Mouse (Mus musculus) midbrain, embryonic 14.5 days (tissue): ENCODE data around the gene Gm17359. TPM values are rescaled to one million over a fixed set of nuclear protein-coding genes. Genes with fewer than 3 reads are reported as not detected.

Experiments
- ATAC-seq: fragments of 200-750 bp; cut with Nextera tagmentation; 2 replicates; pipeline ENCODE4 v1.8.0; 2017; ENCODE audit warnings: moderate number of reproducible peaks, moderate library complexity; ENCODE audit not compliant: low FRiP score, low TSS enrichment
- DNase-seq: peaks from one replicate; pipeline ENCODE4 v3.0.0-alpha.2; 2015
- H3K27ac ChIP-seq: fragments of 300-500 bp; sonication (generic); replicated peaks from 2 replicates; pipeline ENCODE4 v1.5.1; 2014; ENCODE audit warnings: mild to moderate bottlenecking, low read depth, low read length, moderate library complexity
- H3K27me3 ChIP-seq: fragments of 300-500 bp; sonication (generic); 2 replicates; pipeline ENCODE4 v1.6.1; 2014; ENCODE audit warnings: low read length, control low read depth, mixed read lengths; ENCODE audit not compliant: control insufficient read depth, insufficient read depth
- H3K36me3 ChIP-seq: fragments of 300-500 bp; sonication (generic); 2 replicates; pipeline ENCODE4 v1.6.1; 2014; ENCODE audit warnings: low read length, control low read depth; ENCODE audit not compliant: control insufficient read depth, insufficient read depth
- H3K4me1 ChIP-seq: fragments of 300-500 bp; sonication (generic); 2 replicates; pipeline ENCODE4 v1.6.1; 2014; ENCODE audit warnings: mild to moderate bottlenecking, antibody characterized with exemption, low read length, control low read depth; ENCODE audit not compliant: control insufficient read depth, insufficient read depth
- H3K4me2 ChIP-seq: fragments of 300-500 bp; sonication (generic); 2 replicates; pipeline ENCODE4 v1.6.1; 2014; ENCODE audit warnings: mild to moderate bottlenecking, low read length, moderate library complexity
- H3K4me3 ChIP-seq: fragments of 300-500 bp; sonication (generic); replicated peaks from 2 replicates; pipeline ENCODE4 v1.5.1; 2014; ENCODE audit warnings: low read depth, low read length
- H3K9ac ChIP-seq: fragments of 300-500 bp; sonication (generic); replicated peaks from 2 replicates; pipeline ENCODE4 v1.6.1; 2014; ENCODE audit warnings: mild to moderate bottlenecking, low read length, moderate library complexity
- H3K9me3 ChIP-seq: fragments of 300-500 bp; sonication (generic); 2 replicates; pipeline ENCODE4 v1.6.1; 2016; ENCODE audit warnings: low read length, control low read depth, mixed read lengths; ENCODE audit not compliant: control insufficient read depth
- WGBS: fragments of 180-500 bp; shearing (Covaris S2); extraction: QIAGEN DNeasy Blood & Tissue Kit; methylation state at CpG from one replicate; pipeline ENCODE4 v1.1.7; 2014; 5-methylcytosine and 5-hydroxymethylcytosine counted together
- polyA plus RNA-seq: library from polyadenylated mRNA; unstranded; fragments of >200 nt; fragmentation: Nextera tagmentation; extraction: Ambion mirVana; gene quantifications from 2 replicates; pipeline ENCODE4 v1.2.1, GENCODE M21; 2014

The Gm17359 gene
- polyA plus RNA-seq, 1 experiment from 2014 or later = 0.34 TPM

DNA sequence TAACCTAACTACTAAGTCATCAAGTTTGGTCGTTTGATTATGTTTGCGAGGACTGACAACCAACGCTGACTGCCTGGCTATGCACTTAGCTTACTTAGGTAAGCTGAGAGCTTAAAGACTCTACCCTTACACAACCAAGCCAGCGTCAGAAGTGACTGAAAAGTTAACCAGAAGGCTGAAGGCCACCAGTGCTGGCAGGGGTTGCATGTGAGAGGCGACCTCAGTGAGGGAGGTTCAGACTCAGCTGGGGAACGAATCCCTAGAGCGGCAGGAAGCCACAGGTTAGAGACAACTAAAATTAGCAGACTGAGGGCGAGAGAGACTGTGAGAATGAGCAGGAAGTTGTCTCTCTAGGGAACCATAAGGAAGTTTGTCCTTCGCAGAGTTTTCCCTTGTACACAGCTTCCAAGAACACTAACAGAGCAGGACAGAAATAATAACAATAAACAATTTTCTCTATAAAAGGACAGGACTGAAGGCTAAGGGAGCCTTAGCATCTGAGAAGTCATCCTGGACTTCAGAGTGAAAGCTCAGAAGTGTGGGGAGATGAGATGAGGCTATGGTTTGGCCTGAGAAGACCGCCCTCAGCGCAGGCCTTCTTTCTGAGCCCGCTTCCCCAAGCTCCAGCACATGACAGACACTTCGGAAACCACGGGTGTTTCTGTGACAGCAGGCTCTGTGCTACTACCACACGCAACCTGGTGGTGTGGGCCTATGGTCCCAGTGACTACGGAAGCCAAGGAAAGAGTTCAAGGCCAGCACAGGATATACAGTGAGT, 148.0 kb downstream of the Gm17359 start:
- Histone ChIP-seq H3K9me3 (no peaks in the 10 kb centered on the region), H3K36me3 (peaks cover 45% of the 10 kb centered on the region), H3K4me2 (no peak overlapping the region), H3K9ac (no peak overlapping the region), H3K27ac (no peak overlapping the region), H3K27me3 (no peaks in the 10 kb centered on the region), H3K4me3 (no peak overlapping the region), H3K4me1 (no peaks in the 10 kb centered on the region)
- ATAC-seq = no peak
- DNase-seq = no peak
- 95% methylated on average over 16 of the region's 16 CpGs for WGBS

DNA sequence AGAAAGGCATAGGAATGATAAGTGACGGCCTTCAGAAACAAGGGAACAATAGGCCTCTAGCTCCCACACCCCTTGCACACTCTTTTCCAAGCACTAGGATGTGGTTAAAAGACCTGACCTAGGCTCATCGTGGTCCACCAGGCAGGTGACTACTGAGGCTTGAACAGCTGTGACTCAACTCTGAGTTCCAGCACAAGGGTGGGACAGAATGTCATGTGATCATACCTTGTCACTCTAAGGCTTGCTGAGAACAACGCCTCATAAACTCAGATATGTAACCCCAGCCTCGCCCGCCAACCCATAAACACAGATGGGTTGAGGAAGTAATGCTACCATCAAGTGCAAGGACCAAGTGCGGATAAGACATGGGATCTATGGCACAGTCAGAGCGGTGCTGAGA, 151.6 kb downstream of the Gm17359 start:
- 94% methylated on average over 7 of the region's 7 CpGs for WGBS
- no peak overlapping the region for H3K27ac ChIP-seq
- H3K27me3 ChIP-seq = no peaks in the 10 kb centered on the region
- H3K9ac ChIP-seq = no peak overlapping the region
- H3K9me3 ChIP-seq = no peaks in the 10 kb centered on the region
- ATAC-seq (no peak), DNase-seq (no peak)
- H3K4me3 ChIP-seq = no peak overlapping the region
- no peak overlapping the region for H3K4me2 ChIP-seq
- no peaks in the 10 kb centered on the region for H3K4me1 ChIP-seq
- peaks cover 38% of the 10 kb centered on the region for H3K36me3 ChIP-seq

DNA sequence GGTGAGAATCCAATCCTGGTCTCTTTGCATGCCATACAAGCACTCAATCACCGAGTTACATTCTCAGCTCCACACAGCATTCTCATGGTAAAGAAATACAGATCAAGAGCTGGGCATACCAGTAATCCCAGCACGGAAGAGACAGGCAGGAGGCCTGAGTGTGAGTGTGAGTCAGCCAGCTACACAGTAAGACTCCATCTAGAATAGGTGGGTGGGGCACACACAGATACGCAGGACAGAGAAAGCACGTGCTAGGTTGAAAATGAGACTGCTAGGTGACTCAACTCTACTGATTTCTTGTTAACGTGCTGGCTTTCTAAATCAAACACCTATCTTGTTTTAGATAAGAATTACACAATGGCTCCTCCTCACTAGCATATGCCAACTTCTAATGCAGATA, 153.6 kb downstream of the Gm17359 start:
- Histone ChIP-seq H3K4me1 (no peaks in the 10 kb centered on the region), H3K27ac (no peak overlapping the region), H3K9ac (no peak overlapping the region), H3K36me3 (peaks cover 38% of the 10 kb centered on the region), H3K9me3 (no peaks in the 10 kb centered on the region), H3K4me2 (no peak overlapping the region), H3K27me3 (no peaks in the 10 kb centered on the region), H3K4me3 (no peak overlapping the region)
- 95% methylated on average over 5 of the region's 5 CpGs for WGBS
- ATAC-seq = no peak
- no peak for DNase-seq

DNA sequence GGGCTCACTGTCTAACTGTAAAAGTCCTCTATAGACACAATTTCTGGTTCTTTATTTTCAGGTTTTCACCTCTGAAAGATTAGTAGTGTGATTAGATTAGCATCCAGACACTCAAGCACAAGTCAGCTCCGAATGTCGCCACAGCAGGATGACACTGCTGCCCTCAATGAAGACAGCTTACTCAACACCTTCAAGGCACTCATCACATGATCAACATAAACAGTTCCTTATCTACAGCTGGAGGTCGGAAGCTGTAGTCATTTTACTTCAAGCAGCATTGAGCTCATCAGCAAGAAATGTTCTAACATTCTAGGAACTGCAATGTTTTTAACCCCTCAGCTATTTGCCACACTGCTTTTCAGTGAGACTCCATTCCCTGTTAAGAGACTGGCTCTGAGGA, 155.2 kb downstream of the Gm17359 start:
- Histone ChIP-seq H3K27ac (no peak overlapping the region), H3K9ac (no peak overlapping the region), H3K4me3 (no peak overlapping the region), H3K27me3 (no peaks in the 10 kb centered on the region), H3K4me1 (no peaks in the 10 kb centered on the region), H3K36me3 (peaks cover 42% of the 10 kb centered on the region), H3K9me3 (no peaks in the 10 kb centered on the region), H3K4me2 (no peak overlapping the region)
- ATAC-seq (no peak), DNase-seq (no peak)
- WGBS = 90% methylated on average over 3 of the region's 3 CpGs

DNA sequence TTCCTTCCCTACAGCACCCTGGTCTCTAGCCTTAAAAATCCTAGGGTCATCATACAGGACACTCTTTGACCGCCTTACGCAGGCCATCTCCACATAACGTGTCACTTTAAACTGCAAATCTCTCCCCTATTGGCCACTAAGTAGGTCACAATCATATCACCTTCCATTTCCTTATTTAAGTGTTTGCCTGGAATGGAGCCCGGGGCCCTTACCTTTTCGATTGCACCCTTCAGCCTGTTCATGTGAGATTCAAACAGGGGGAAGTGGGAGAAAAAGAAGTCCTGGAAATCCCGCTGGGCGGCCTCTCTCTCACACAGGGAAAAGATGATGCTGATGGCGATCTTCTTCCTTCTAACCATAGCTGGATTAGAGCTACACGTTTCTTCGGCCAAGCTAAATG, 156.6 kb downstream of the Gm17359 start:
- no peak for ATAC-seq
- H3K27me3 ChIP-seq = no peaks in the 10 kb centered on the region
- H3K4me1 ChIP-seq = no peaks in the 10 kb centered on the region
- 96% methylated on average over 10 of the region's 10 CpGs for WGBS
- no peak overlapping the region for H3K27ac ChIP-seq
- no peak overlapping the region for H3K4me2 ChIP-seq
- peaks cover 41% of the 10 kb centered on the region for H3K36me3 ChIP-seq
- DNase-seq = no peak
- H3K4me3 ChIP-seq = no peak overlapping the region
- no peaks in the 10 kb centered on the region for H3K9me3 ChIP-seq
- no peak overlapping the region for H3K9ac ChIP-seq

DNA sequence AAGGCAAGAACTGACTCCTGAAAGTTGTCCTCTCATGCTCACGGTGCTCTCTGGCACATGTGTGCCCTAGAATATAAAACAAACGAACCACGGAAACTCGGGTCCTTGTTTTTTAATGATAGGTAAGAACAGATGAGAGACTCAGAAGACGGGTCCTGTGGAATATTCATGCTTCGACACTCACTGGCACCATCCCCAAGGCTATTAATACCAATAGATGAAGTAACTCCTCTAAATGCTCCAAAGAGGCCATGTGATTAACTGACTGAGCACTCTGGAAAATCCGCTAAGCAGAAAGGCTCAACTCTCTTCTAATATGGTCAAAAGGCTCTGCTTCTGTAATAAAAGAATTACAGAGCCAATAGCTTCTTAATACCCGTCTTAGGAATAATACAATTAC, 157.6 kb downstream of the Gm17359 start:
- no peaks in the 10 kb centered on the region for H3K9me3 ChIP-seq
- H3K27me3 ChIP-seq = no peaks in the 10 kb centered on the region
- H3K36me3 ChIP-seq = peaks cover 34% of the 10 kb centered on the region
- H3K4me3 ChIP-seq = no peak overlapping the region
- no peak overlapping the region for H3K27ac ChIP-seq
- no peaks in the 10 kb centered on the region for H3K4me1 ChIP-seq
- WGBS = 79% methylated on average over 8 of the region's 8 CpGs
- ATAC-seq = no peak
- no peak overlapping the region for H3K9ac ChIP-seq
- no peak overlapping the region for H3K4me2 ChIP-seq
- DNase-seq = no peak

DNA sequence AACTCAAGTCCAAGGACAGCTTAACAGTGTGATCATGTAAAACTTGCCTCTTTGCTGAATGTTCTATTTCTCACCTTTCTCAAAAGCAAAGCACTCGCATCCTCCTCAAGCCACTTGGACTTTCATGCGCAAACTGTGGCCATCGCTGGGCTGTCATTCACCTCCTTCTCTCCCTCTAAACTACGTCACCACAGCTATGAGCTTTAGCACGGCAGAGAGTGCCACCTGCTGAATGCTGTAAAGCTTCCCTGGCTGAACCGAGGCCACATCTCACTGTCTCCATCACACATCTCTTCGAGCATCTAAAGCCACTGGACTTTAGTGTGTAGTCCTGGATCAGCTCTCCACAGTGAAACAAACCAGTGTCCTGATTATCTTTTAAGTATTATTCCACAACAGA, 158.7 kb downstream of the Gm17359 start:
- ATAC-seq = no peak
- peaks cover 33% of the 10 kb centered on the region for H3K36me3 ChIP-seq
- H3K9me3 ChIP-seq = no peaks in the 10 kb centered on the region
- DNase-seq = peak; percentile 54
- WGBS = 81% methylated on average over 7 of the region's 7 CpGs
- no peak overlapping the region for H3K9ac ChIP-seq
- no peaks in the 10 kb centered on the region for H3K27me3 ChIP-seq
- H3K27ac ChIP-seq = no peak overlapping the region
- H3K4me3 ChIP-seq = no peak overlapping the region
- H3K4me1 ChIP-seq = no peaks in the 10 kb centered on the region
- no peak overlapping the region for H3K4me2 ChIP-seq

DNA sequence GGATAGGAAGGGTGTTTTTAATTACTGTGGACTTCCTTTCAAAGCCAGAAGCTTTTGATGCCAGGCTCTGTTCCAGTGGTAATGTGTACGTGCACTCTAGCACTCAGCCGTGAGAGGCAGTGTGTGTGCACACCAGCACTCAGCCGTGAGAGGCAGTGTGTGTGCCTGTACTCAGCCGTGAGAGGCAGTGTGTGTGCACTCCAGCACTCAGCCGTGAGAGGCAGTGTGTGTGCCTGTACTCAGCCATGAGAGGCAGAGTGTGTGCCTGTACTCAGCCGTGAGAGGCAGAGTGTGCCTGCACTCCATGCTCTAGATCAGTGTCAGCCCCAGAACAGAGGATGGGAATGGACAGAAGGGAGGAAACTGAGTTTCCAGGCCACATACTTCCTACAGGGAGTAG, 160.2 kb downstream of the Gm17359 start:
- WGBS = 88% methylated on average over 6 of the region's 6 CpGs

DNA sequence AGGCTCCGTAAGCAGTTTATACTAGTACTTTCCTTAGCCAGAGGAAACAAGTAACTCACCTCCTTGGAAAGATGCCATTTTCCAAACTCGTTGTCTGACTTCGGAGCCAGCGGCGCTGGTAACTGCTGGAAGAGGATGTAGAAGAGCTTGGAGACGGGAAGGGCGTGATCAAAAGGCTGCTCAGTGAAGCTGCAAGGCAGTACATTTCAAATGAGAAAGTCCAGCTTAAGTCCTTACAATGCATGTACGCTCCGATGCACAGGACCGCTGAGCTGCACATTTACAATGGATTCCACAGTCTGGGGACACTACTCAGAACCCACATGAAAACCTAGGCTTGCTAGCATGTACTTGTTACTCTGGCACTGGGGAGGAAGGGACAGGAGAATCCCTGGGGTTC, 163.8 kb downstream of the Gm17359 start:
- Histone ChIP-seq H3K4me3 (no peak overlapping the region), H3K4me2 (no peak overlapping the region), H3K9ac (no peak overlapping the region), H3K27me3 (no peaks in the 10 kb centered on the region), H3K27ac (no peak overlapping the region), H3K9me3 (no peaks in the 10 kb centered on the region), H3K36me3 (peaks cover 19% of the 10 kb centered on the region), H3K4me1 (no peaks in the 10 kb centered on the region)
- no peak for ATAC-seq
- peak; percentile 17 for DNase-seq
- 33% methylated on average over 10 of the region's 10 CpGs for WGBS

More for the DNA sequence above, 160.2 kb downstream of the Gm17359 start:
- H3K4me3 ChIP-seq = no peak overlapping the region
- no peak overlapping the region for H3K27ac ChIP-seq
- no peak overlapping the region for H3K4me2 ChIP-seq
- peaks cover 28% of the 10 kb centered on the region for H3K36me3 ChIP-seq
- ATAC-seq (no peak), DNase-seq (no peak)
- H3K27me3 ChIP-seq = no peaks in the 10 kb centered on the region
- no peak overlapping the region for H3K9ac ChIP-seq
- no peaks in the 10 kb centered on the region for H3K4me1 ChIP-seq
- H3K9me3 ChIP-seq = no peaks in the 10 kb centered on the region
